Mouse (Mus musculus) lung, adult 2 months (tissue): ENCODE measurements around the gene Acox3.

Source experiments
- CTCF ChIP-seq: fragments of 200-500 bp; IDR thresholded peaks from 2 replicates; pipeline ENCODE4 v1.5.1; 2011; ENCODE audit warnings: mild to moderate bottlenecking, low read length, control low read depth; ENCODE audit not compliant: insufficient read depth
- POLR2A ChIP-seq: fragments of 200-500 bp; IDR thresholded peaks from 2 replicates; pipeline ENCODE4 v1.6.1; 2011; ENCODE audit warnings: low read depth, mild to moderate bottlenecking, control low read depth, low read length, borderline replicate concordance; ENCODE audit errors: extremely low read depth

DNA sequence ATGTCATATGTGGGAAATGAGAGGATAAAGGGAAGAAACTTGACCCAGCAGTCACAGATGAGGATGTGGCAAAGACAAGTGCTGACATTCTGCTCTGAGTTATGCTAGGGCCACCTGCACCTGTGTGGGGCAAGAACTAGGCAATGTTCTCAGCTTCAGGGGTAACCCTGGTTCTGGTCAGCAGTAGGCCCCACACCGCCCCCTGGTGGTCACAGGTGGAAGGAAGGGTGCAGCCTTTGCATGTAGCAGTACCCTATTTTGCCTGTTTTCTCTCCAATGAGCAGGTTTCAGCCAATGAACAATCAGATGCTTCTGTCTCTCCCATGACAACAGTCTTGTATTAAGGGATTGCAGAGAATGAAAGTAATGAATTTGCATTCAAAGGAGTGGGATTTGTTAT lies 19.4 kb upstream of the Acox3 start:
- TF ChIP-seq POLR2A: no peak
- TF ChIP-seq CTCF: peak; percentile 83
